Mouse (Mus musculus): ENCODE measurements around the gene Tnnt1. TPM values are rescaled to one million over a fixed set of nuclear protein-coding genes. Genes with fewer than 3 reads are reported as not detected.

Gene Tnnt1
- polyA plus RNA-seq, 1 experiment from 2014 or later: 2.6 TPM

DNA sequence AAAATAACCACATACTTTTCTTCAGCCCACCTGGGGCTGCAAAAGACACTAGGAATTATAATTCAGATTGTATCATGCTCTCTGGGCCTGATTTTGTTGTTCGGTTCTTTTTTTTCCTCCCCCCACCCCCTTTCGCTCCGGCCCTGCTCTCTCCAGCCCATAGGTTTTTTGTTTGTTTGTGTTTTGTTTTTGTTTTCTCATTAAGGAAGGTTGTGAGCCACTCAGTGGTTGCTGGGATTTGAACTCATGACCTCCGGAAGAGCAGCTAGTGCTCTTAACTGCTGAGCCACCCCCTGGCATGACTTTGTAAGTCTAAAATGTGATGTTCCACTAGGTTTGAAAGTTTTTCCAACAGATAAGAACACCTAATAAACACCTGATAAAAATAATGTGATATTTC is 13.1 kb downstream of the Tnnt1 start:
- DNase-seq (no peak), ATAC-seq (ENCODE audit: low FRiP score, low TSS enrichment) (no peak)
- Histone ChIP-seq H3K27ac (replicated peaks; ENCODE audit: low read depth, low read length) (no peak overlapping the region), H3K9ac (replicated peaks; ENCODE audit: low read length) (no peak overlapping the region), H3K4me1 (ENCODE audit: control insufficient read depth, insufficient read depth, low read length) (peaks cover 27% of the 10 kb centered on the region), H3K36me3 (ENCODE audit: control insufficient read depth, insufficient read depth, low read length) (no peaks in the 10 kb centered on the region), H3K27me3 (ENCODE audit: control insufficient read depth, insufficient read depth, low read length) (no peaks in the 10 kb centered on the region), H3K4me3 (replicated peaks; ENCODE audit: low read depth, low read length) (no peak overlapping the region), H3K9me3 (ENCODE audit: control insufficient read depth, low read length) (no peaks in the 10 kb centered on the region), H3K4me2 (ENCODE audit: low read length) (no peak overlapping the region)
- WGBS: 84% methylated on average over 4 of the region's 4 CpGs

DNA sequence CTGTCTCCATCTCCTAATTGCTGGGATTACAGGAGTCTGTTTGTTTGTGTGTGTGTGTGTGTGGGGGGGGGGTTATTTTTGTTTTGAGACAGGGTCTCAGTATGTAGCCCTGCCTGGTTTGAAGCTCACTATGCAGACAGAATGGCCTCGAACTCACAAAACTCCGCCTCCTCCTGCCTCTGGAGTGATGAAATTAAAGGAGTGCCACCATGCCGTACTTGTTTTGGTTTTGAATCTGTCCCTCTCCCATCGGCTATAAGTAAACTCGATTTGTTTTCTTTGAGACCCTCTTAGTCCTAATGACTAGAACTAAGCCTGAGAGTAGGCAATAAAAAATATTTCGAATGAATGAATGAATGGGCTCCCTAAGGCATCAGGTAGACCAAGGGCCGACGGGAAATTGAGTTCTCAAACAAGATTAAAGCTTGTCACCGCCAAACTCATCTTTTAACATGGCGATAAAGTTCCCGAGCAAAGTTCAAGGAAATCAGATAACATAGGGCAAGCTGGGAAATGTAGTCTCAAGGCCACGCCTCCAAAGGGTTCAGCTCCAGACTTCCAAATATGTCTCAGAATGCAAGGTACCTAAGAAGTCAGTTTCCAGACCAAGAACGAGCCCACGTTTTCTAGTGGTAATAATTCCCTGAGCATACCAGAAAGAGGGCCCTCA is 13.6 kb downstream of the Tnnt1 start:
- Histone ChIP-seq H3K4me3 (replicated peaks; ENCODE audit: low read depth, low read length) (peak overlapping the region; percentile 81), H3K36me3 (ENCODE audit: control insufficient read depth, insufficient read depth, low read length) (no peaks in the 10 kb centered on the region), H3K27ac (replicated peaks; ENCODE audit: low read depth, low read length) (no peak overlapping the region), H3K4me2 (ENCODE audit: low read length) (peak overlapping the region; percentile 93), H3K9ac (replicated peaks; ENCODE audit: low read length) (peak overlapping the region; percentile 96; the same call in 1 of the 2 replicates), H3K9me3 (ENCODE audit: control insufficient read depth, low read length) (no peaks in the 10 kb centered on the region), H3K27me3 (ENCODE audit: control insufficient read depth, insufficient read depth, low read length) (no peaks in the 10 kb centered on the region), H3K4me1 (ENCODE audit: control insufficient read depth, insufficient read depth, low read length) (peaks cover 32% of the 10 kb centered on the region)
- DNase-seq (peak; percentile 68), ATAC-seq (ENCODE audit: low FRiP score, low TSS enrichment) (peak; percentile 22; the same call in 1 of the 2 replicates)
- 12% methylated on average over 14 of the region's 14 CpGs for WGBS

DNA sequence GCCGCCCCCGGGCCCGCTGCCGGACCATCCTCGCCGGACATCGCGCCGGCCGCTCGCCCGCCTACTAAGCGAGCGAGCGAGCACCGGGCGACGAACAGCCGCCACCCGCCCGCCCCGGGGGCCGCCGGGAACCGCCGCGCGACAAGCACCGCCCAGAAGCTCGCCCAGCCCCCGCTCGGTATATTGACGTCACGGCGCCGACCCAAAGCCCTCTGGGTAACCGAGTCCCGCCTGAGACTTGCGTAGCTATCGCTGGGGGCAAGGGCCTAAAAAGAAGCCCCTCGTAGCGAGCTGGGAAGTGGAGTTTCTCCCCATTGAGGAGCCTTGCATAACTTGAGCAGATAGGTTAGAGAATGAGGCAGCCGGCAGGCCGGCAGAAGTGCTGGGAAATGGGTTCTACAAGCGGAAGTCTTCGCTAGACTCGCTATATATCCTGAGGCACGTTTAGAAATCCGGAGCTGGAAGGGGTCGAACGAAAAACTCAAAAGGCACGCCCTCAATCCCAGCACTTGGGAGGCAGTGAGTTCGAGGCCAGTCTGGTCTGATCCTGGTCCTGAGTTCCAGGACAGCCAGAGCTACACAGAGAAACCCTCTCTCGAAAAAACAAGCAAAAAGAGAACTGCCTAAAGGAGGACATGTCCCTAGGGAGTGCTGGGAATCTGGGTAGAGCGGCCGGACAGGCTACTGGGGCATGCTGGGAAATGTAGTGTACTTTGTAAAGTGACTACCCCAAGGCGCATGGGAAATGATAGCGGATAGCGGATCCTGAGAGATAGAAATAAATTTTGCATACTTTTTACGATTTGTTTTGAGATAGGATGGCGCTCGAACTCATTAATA is 14.4 kb downstream of the Tnnt1 start, which contains the start of gene Ppp1r12c:
Ppp1r12c (minus strand) TSS at position 123 of the 840 bp plus-strand sequence.
- peak within 1 kb of the TSS; percentile 96 for H3K9ac ChIP-seq (replicated peaks; ENCODE audit: low read length)
- peaks cover 7% of the 10 kb centered on the region for H3K36me3 ChIP-seq (ENCODE audit: control insufficient read depth, insufficient read depth, low read length)
- peak within 1 kb of the TSS; percentile 93 for H3K4me2 ChIP-seq (ENCODE audit: low read length)
- no peaks in the 10 kb centered on the region for H3K27me3 ChIP-seq (ENCODE audit: control insufficient read depth, insufficient read depth, low read length)
- peak; percentile 92 for ATAC-seq (ENCODE audit: low FRiP score, low TSS enrichment)
- WGBS: under 1% methylated on average over 62 of the region's 62 CpGs
- peak within 1 kb of the TSS; percentile 91 for H3K27ac ChIP-seq (replicated peaks; ENCODE audit: low read depth, low read length)
- peak within 1 kb of the TSS; percentile 81 for H3K4me3 ChIP-seq (replicated peaks; ENCODE audit: low read depth, low read length)
- DNase-seq: peak; percentile 97
- H3K9me3 ChIP-seq (ENCODE audit: control insufficient read depth, low read length): no peaks in the 10 kb centered on the region
- H3K4me1 ChIP-seq (ENCODE audit: control insufficient read depth, insufficient read depth, low read length): peaks cover 34% of the 10 kb centered on the region

DNA sequence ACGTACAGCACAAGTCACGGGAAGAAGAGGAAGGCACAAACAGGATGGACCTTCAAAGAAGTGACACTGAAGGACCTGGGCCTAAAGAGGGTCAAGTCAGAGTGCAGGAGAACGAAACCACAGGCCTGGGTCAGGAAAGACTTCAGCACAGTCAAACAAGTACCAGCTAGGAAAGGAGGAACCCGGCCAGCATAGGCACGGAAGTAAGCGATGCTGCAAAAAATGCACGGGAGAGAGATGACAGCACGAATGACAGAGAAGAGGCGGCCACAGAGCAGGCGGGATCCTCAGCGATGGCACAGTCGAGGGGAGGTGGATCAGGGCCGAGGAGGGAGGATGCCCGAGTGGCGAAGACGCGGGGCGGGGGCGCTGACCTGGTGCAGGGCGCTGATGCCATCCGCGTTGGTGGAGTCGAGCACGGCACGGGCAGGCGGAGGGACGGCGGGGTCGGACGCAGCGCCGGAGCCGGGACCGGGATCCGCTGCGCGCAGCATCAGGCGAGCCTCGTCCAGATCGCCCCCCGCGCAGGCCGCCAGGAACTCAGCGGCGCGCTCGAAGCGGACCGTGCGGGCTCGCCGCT is 15.2 kb downstream of the Tnnt1 start:
- peak overlapping the region; percentile 91 for H3K27ac ChIP-seq (replicated peaks; ENCODE audit: low read depth, low read length)
- peak overlapping the region; percentile 96 for H3K9ac ChIP-seq (replicated peaks; ENCODE audit: low read length)
- peak overlapping the region; percentile 81 for H3K4me3 ChIP-seq (replicated peaks; ENCODE audit: low read depth, low read length)
- no peaks in the 10 kb centered on the region for H3K27me3 ChIP-seq (ENCODE audit: control insufficient read depth, insufficient read depth, low read length)
- H3K9me3 ChIP-seq (ENCODE audit: control insufficient read depth, low read length): no peaks in the 10 kb centered on the region
- WGBS: under 1% methylated on average over 47 of the region's 52 CpGs
- H3K36me3 ChIP-seq (ENCODE audit: control insufficient read depth, insufficient read depth, low read length): peaks cover 14% of the 10 kb centered on the region
- peak overlapping the region; percentile 93 for H3K4me2 ChIP-seq (ENCODE audit: low read length)
- no peak for DNase-seq
- peaks cover 34% of the 10 kb centered on the region for H3K4me1 ChIP-seq (ENCODE audit: control insufficient read depth, insufficient read depth, low read length)
- ATAC-seq (ENCODE audit: low FRiP score, low TSS enrichment): peak; percentile 51

DNA sequence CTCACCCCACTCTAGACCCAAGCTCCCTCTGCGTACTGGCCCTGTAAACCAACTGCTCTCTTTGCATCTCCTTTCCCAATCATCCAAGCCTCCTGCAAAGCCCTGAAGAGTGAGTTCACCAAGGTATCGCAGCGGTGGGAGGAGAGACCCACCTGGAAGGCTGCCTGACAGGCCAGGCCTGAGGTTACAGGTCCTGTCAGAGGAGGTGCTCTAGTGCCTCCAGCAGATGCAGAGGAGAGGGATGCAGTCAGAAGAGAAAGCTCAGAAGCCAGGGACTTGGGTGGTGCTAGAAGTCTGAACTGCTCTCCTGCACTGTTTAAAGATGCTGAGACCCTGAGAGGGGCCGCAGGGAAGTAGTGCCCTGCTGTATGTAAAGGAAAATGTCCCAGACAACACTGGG is 17.1 kb downstream of the Tnnt1 start:
- Histone ChIP-seq H3K27me3 (ENCODE audit: control insufficient read depth, insufficient read depth, low read length) (no peaks in the 10 kb centered on the region), H3K4me3 (replicated peaks; ENCODE audit: low read depth, low read length) (no peak overlapping the region; the same call in 1 of the 2 replicates), H3K9ac (replicated peaks; ENCODE audit: low read length) (peak overlapping the region; percentile 36; the same call in 1 of the 2 replicates), H3K9me3 (ENCODE audit: control insufficient read depth, low read length) (no peaks in the 10 kb centered on the region), H3K36me3 (ENCODE audit: control insufficient read depth, insufficient read depth, low read length) (peaks cover 27% of the 10 kb centered on the region), H3K4me2 (ENCODE audit: low read length) (peak overlapping the region; percentile 93), H3K4me1 (ENCODE audit: control insufficient read depth, insufficient read depth, low read length) (peaks cover 34% of the 10 kb centered on the region), H3K27ac (replicated peaks; ENCODE audit: low read depth, low read length) (no peak overlapping the region)
- 90% methylated on average over 4 of the region's 4 CpGs for WGBS
- ATAC-seq (ENCODE audit: low FRiP score, low TSS enrichment): no peak
- DNase-seq: no peak

DNA sequence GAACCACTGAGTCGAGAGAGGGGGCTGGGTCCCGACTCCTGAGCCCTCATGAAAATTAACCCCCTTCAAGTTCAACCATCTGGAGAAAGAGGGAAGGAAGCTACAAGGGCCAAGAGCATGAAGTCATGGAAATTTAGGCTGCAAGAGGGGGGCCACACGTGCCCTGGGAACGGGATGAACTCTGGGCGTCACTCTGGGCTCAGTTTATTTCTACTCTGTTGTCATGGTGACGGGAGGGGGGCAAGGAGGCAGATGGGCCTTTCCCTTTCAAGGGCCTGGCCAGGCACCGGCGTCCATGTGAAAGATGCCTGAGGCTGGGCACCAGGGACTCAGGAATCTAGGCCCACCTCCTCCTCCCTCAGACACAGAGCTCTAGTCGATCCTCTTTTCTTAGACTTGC is 17.9 kb downstream of the Tnnt1 start:
- Histone ChIP-seq H3K4me2 (ENCODE audit: low read length) (peak overlapping the region; percentile 93), H3K4me3 (replicated peaks; ENCODE audit: low read depth, low read length) (0 out of 2 replicates have a peak overlapping the region, but pooled peaks have one; percentile 12), H3K9ac (replicated peaks; ENCODE audit: low read length) (peak overlapping the region; percentile 36; the same call in 1 of the 2 replicates), H3K9me3 (ENCODE audit: control insufficient read depth, low read length) (no peaks in the 10 kb centered on the region), H3K27ac (replicated peaks; ENCODE audit: low read depth, low read length) (peak overlapping the region; percentile 49; the same call in 1 of the 2 replicates), H3K4me1 (ENCODE audit: control insufficient read depth, insufficient read depth, low read length) (peaks cover 34% of the 10 kb centered on the region), H3K36me3 (ENCODE audit: control insufficient read depth, insufficient read depth, low read length) (peaks cover 30% of the 10 kb centered on the region), H3K27me3 (ENCODE audit: control insufficient read depth, insufficient read depth, low read length) (no peaks in the 10 kb centered on the region)
- 6% methylated on average over 9 of the region's 9 CpGs for WGBS
- ATAC-seq (ENCODE audit: low FRiP score, low TSS enrichment): peak; percentile 6; the same call in 1 of the 2 replicates
- peak; percentile 79 for DNase-seq

DNA sequence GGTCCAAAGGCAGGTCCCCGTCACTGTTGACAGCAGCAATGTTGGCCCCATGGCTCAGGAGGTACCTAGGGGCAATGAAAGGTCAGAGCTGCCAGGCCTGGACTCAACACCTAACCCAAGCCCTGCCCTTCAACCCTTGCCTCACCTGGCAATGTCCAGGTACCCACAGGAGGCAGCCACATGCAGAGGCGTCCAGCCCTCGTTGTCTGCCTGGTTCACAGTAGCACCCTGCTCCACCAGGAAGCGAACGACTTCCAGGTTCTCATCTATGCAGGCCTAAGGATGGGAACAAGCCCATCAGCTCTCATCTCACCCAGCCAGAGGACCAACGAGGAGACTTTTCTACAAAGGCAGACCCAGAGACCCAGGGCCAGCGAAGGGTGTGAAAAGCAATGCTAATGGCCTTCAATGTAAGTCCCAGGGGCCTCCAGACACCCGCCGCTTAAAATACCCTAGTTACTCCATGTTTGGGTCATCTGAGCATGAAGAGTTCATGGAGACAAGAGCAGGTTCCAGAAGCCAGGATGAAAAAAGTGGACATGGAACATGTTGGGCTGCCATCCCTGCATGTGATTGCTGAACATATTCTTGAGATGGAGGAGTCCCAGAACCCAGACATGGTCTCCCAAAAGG is 18.8 kb downstream of the Tnnt1 start:
- H3K27ac ChIP-seq (replicated peaks; ENCODE audit: low read depth, low read length): no peak overlapping the region
- DNase-seq (no peak), ATAC-seq (ENCODE audit: low FRiP score, low TSS enrichment) (no peak)
- peaks cover 34% of the 10 kb centered on the region for H3K4me1 ChIP-seq (ENCODE audit: control insufficient read depth, insufficient read depth, low read length)
- 93% methylated on average over 9 of the region's 9 CpGs for WGBS
- no peak overlapping the region; the same call in 1 of the 2 replicates for H3K9ac ChIP-seq (replicated peaks; ENCODE audit: low read length)
- H3K4me2 ChIP-seq (ENCODE audit: low read length): peak overlapping the region; percentile 93; the same call in 1 of the 2 replicates
- H3K36me3 ChIP-seq (ENCODE audit: control insufficient read depth, insufficient read depth, low read length): peaks cover 30% of the 10 kb centered on the region
- H3K27me3 ChIP-seq (ENCODE audit: control insufficient read depth, insufficient read depth, low read length): no peaks in the 10 kb centered on the region
- no peaks in the 10 kb centered on the region for H3K9me3 ChIP-seq (ENCODE audit: control insufficient read depth, low read length)
- H3K4me3 ChIP-seq (replicated peaks; ENCODE audit: low read depth, low read length): no peak overlapping the region

DNA sequence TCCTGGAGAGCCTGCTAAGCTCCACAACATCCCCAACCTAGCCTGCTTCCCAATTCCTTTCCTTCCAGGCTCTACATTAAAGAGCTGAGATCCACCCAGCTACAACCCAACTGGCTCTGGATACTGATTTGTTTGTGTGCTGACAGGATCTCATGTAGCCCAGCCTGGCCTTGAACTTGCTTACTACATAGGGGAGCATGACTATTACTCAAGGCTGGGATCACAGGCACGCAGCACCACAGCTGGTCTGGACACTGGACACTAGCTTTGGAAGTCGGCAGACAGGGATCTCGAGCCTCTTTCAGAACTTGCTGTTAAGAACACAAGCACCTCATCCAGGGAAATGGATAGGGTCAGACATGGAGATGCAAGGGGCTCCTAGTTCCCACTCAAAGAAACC is 19.7 kb downstream of the Tnnt1 start:
- Histone ChIP-seq H3K36me3 (ENCODE audit: control insufficient read depth, insufficient read depth, low read length) (peaks cover 30% of the 10 kb centered on the region), H3K4me2 (ENCODE audit: low read length) (no peak overlapping the region), H3K4me1 (ENCODE audit: control insufficient read depth, insufficient read depth, low read length) (peaks cover 34% of the 10 kb centered on the region), H3K9ac (replicated peaks; ENCODE audit: low read length) (no peak overlapping the region), H3K27me3 (ENCODE audit: control insufficient read depth, insufficient read depth, low read length) (no peaks in the 10 kb centered on the region), H3K4me3 (replicated peaks; ENCODE audit: low read depth, low read length) (no peak overlapping the region), H3K9me3 (ENCODE audit: control insufficient read depth, low read length) (no peaks in the 10 kb centered on the region), H3K27ac (replicated peaks; ENCODE audit: low read depth, low read length) (no peak overlapping the region)
- 95% methylated on average over 3 of the region's 3 CpGs for WGBS
- ATAC-seq (ENCODE audit: low FRiP score, low TSS enrichment): no peak
- no peak for DNase-seq
